Mouse (Mus musculus) lung, embryonic 15.5 days (tissue): ENCODE measurements around the gene Cdh22. TPM values are rescaled to one million over a fixed set of nuclear protein-coding genes. Genes with fewer than 3 reads are reported as not detected.

Source experiments
- ATAC-seq: fragments of 200-750 bp; cut with Nextera tagmentation; 2 replicates; pipeline ENCODE4 v1.8.0; 2017; ENCODE audit warnings: moderate number of reproducible peaks, borderline replicate concordance; ENCODE audit not compliant: low FRiP score, low TSS enrichment; ENCODE audit errors: extremely low read depth
- H3K27ac ChIP-seq: fragments of 300-500 bp; sonication (generic); 2 replicates; pipeline ENCODE4 v1.5.1; 2015; ENCODE audit warnings: moderate library complexity, mild to moderate bottlenecking, inconsistent platforms
- H3K27me3 ChIP-seq: fragments of 300-500 bp; sonication (generic); 2 replicates; pipeline ENCODE4 v1.6.1; 2015; ENCODE audit warnings: inconsistent platforms
- H3K36me3 ChIP-seq: fragments of 300-500 bp; sonication (generic); 2 replicates; pipeline ENCODE4 v1.6.1; 2015; ENCODE audit warnings: inconsistent platforms
- H3K4me1 ChIP-seq: fragments of 300-500 bp; sonication (generic); 2 replicates; pipeline ENCODE4 v1.6.1; 2015; ENCODE audit warnings: inconsistent platforms
- H3K4me2 ChIP-seq: fragments of 300-500 bp; sonication (generic); 2 replicates; pipeline ENCODE4 v1.6.1; 2015; ENCODE audit warnings: inconsistent platforms, mild to moderate bottlenecking, moderate library complexity
- H3K4me3 ChIP-seq: fragments of 300-500 bp; sonication (generic); 2 replicates; pipeline ENCODE4 v1.5.1; 2015; ENCODE audit warnings: mild to moderate bottlenecking, inconsistent platforms
- H3K9ac ChIP-seq: fragments of 300-500 bp; sonication (generic); 2 replicates; pipeline ENCODE4 v1.6.1; 2015; ENCODE audit warnings: inconsistent platforms
- H3K9me3 ChIP-seq: fragments of 300-500 bp; sonication (generic); 2 replicates; pipeline ENCODE4 v1.6.1; 2016; ENCODE audit warnings: inconsistent platforms
- WGBS: fragments of 180-500 bp; shearing (Covaris S2); methylation state at CpG from one replicate; pipeline ENCODE4 v1.1.7; 2015; 5-methylcytosine and 5-hydroxymethylcytosine counted together
- polyA plus RNA-seq: library from polyadenylated mRNA; unstranded; fragments of >200 nt; fragmentation: Nextera tagmentation; extraction: Ambion mirVana; gene quantifications from 2 replicates; pipeline ENCODE4 v1.2.1, GENCODE M21; 2015

Gene Cdh22
- polyA plus RNA-seq, 1 experiment from 2014 or later, result 1.1 TPM

GRCm38 (mm10) chr2:165166664-165167435 lies 67.8 kb downstream of the Cdh22 start:
- WGBS, result 12% methylated on average over 18 of the region's 18 CpGs
- Histone ChIP-seq H3K4me2 (no peak overlapping the region), H3K27me3 (peaks cover 41% of the 10 kb centered on the region), H3K4me1 (no peaks in the 10 kb centered on the region), H3K27ac (no peak overlapping the region), H3K36me3 (no peaks in the 10 kb centered on the region), H3K9me3 (no peaks in the 10 kb centered on the region), H3K9ac (no peak overlapping the region), H3K4me3 (no peak overlapping the region)
- no peak for ATAC-seq

- Histone ChIP-seq H3K4me1 (no peaks in the 10 kb centered on the region), H3K27ac (no peak overlapping the region), H3K4me2 (no peak overlapping the region), H3K27me3 (peaks cover 30% of the 10 kb centered on the region), H3K9me3 (no peaks in the 10 kb centered on the region), H3K4me3 (no peak overlapping the region), H3K9ac (no peak overlapping the region), H3K36me3 (no peaks in the 10 kb centered on the region)
- 6% methylated on average over 5 of the region's 5 CpGs for WGBS
- ATAC-seq, result no peak
Observed at GRCm38 (mm10) chr2:165162221-165162620, 72.4 kb downstream of the Cdh22 start.

GRCm38 (mm10) chr2:165160466-165160865 lies 74.2 kb downstream of the Cdh22 start:
- H3K36me3 ChIP-seq, result no peaks in the 10 kb centered on the region
- H3K9me3 ChIP-seq, result no peaks in the 10 kb centered on the region
- H3K4me2 ChIP-seq, result no peak overlapping the region
- no peak overlapping the region for H3K4me3 ChIP-seq
- H3K4me1 ChIP-seq, result no peaks in the 10 kb centered on the region
- H3K9ac ChIP-seq, result no peak overlapping the region
- 16% methylated on average over 5 of the region's 5 CpGs for WGBS
- no peak overlapping the region for H3K27ac ChIP-seq
- ATAC-seq, result no peak
- H3K27me3 ChIP-seq, result peaks cover 13% of the 10 kb centered on the region

- peaks cover 7% of the 10 kb centered on the region; the same call in 1 of the 2 replicates for H3K27me3 ChIP-seq
- no peak overlapping the region for H3K4me2 ChIP-seq
- H3K36me3 ChIP-seq, result no peaks in the 10 kb centered on the region
- H3K9ac ChIP-seq, result no peak overlapping the region
- ATAC-seq, result no peak
- H3K27ac ChIP-seq, result no peak overlapping the region
- H3K4me3 ChIP-seq, result no peak overlapping the region
- H3K9me3 ChIP-seq, result no peaks in the 10 kb centered on the region
- H3K4me1 ChIP-seq, result no peaks in the 10 kb centered on the region
- WGBS, result 18% methylated on average over 15 of the region's 15 CpGs
Observed at GRCm38 (mm10) chr2:165159055-165159688, 75.5 kb downstream of the Cdh22 start.

GRCm38 (mm10) chr2:165158317-165158716 lies 76.3 kb downstream of the Cdh22 start:
- Histone ChIP-seq H3K4me3 (no peak overlapping the region), H3K9me3 (no peaks in the 10 kb centered on the region), H3K27ac (no peak overlapping the region), H3K4me1 (no peaks in the 10 kb centered on the region), H3K9ac (no peak overlapping the region), H3K4me2 (no peak overlapping the region), H3K27me3 (peaks cover 12% of the 10 kb centered on the region; the same call in 1 of the 2 replicates), H3K36me3 (no peaks in the 10 kb centered on the region)
- WGBS, result 41% methylated on average over 3 of the region's 4 CpGs
- no peak for ATAC-seq

GRCm38 (mm10) chr2:165157900-165158299 lies 76.8 kb downstream of the Cdh22 start:
- Histone ChIP-seq H3K4me3 (no peak overlapping the region), H3K9ac (no peak overlapping the region), H3K36me3 (no peaks in the 10 kb centered on the region), H3K27me3 (peaks cover 12% of the 10 kb centered on the region), H3K9me3 (no peaks in the 10 kb centered on the region), H3K4me2 (no peak overlapping the region), H3K4me1 (no peaks in the 10 kb centered on the region), H3K27ac (no peak overlapping the region)
- no peak for ATAC-seq
- WGBS, result 72% methylated on average over 11 of the region's 11 CpGs

- Histone ChIP-seq H3K4me3 (no peak overlapping the region), H3K9me3 (no peaks in the 10 kb centered on the region), H3K4me1 (no peaks in the 10 kb centered on the region), H3K9ac (no peak overlapping the region), H3K27me3 (peaks cover 14% of the 10 kb centered on the region), H3K27ac (no peak overlapping the region), H3K36me3 (no peaks in the 10 kb centered on the region), H3K4me2 (no peak overlapping the region)
- no peak for ATAC-seq
- 15% methylated on average over 12 of the region's 12 CpGs for WGBS
Observed at GRCm38 (mm10) chr2:165153006-165153405, 81.6 kb downstream of the Cdh22 start.

GRCm38 (mm10) chr2:165149741-165150140 lies 84.9 kb downstream of the Cdh22 start:
- Histone ChIP-seq H3K4me3 (no peak overlapping the region), H3K27me3 (peaks cover 14% of the 10 kb centered on the region), H3K4me1 (no peaks in the 10 kb centered on the region), H3K4me2 (no peak overlapping the region), H3K36me3 (no peaks in the 10 kb centered on the region), H3K9ac (no peak overlapping the region), H3K27ac (no peak overlapping the region), H3K9me3 (no peaks in the 10 kb centered on the region)
- 43% methylated on average over 3 of the region's 3 CpGs for WGBS
- ATAC-seq, result no peak

- no peaks in the 10 kb centered on the region for H3K4me1 ChIP-seq
- 48% methylated on average over 13 of the region's 13 CpGs for WGBS
- no peak overlapping the region for H3K4me3 ChIP-seq
- ATAC-seq, result no peak
- no peaks in the 10 kb centered on the region for H3K36me3 ChIP-seq
- H3K27me3 ChIP-seq, result peaks cover 22% of the 10 kb centered on the region; the same call in 1 of the 2 replicates
- H3K27ac ChIP-seq, result no peak overlapping the region
- no peaks in the 10 kb centered on the region for H3K9me3 ChIP-seq
- no peak overlapping the region for H3K4me2 ChIP-seq
- no peak overlapping the region for H3K9ac ChIP-seq
Observed at GRCm38 (mm10) chr2:165145821-165146220, 88.8 kb downstream of the Cdh22 start.

- no peak for ATAC-seq
Observed at GRCm38 (mm10) chr2:165143487-165143886, 91.2 kb downstream of the Cdh22 start.

GRCm38 (mm10) chr2:165136049-165136448 lies 98.6 kb downstream of the Cdh22 start:
- H3K36me3 ChIP-seq, result no peaks in the 10 kb centered on the region
- no peak overlapping the region; the same call in 1 of the 2 replicates for H3K9ac ChIP-seq
- ATAC-seq, result no peak
- H3K27me3 ChIP-seq, result peaks cover 3% of the 10 kb centered on the region
- H3K4me1 ChIP-seq, result peaks cover 22% of the 10 kb centered on the region
- H3K4me3 ChIP-seq, result no peak overlapping the region
- no peak overlapping the region for H3K27ac ChIP-seq
- 11% methylated on average over 16 of the region's 16 CpGs for WGBS
- no peak overlapping the region for H3K4me2 ChIP-seq
- H3K9me3 ChIP-seq, result no peaks in the 10 kb centered on the region

More at GRCm38 (mm10) chr2:165143487-165143886, 91.2 kb downstream of the Cdh22 start:
- Histone ChIP-seq H3K27me3 (peaks cover 23% of the 10 kb centered on the region; the same call in 1 of the 2 replicates), H3K4me3 (no peak overlapping the region), H3K9ac (no peak overlapping the region), H3K4me2 (no peak overlapping the region), H3K36me3 (no peaks in the 10 kb centered on the region), H3K4me1 (no peaks in the 10 kb centered on the region), H3K9me3 (no peaks in the 10 kb centered on the region), H3K27ac (no peak overlapping the region)
- WGBS, result 58% methylated on average over 14 of the region's 14 CpGs

- H3K27ac ChIP-seq, result peak overlapping the region; percentile 33; the same call in 1 of the 2 replicates
- no peak overlapping the region for H3K9ac ChIP-seq
- H3K9me3 ChIP-seq, result no peaks in the 10 kb centered on the region
- no peak; the same call in 1 of the 2 replicates for ATAC-seq
- no peak overlapping the region for H3K4me3 ChIP-seq
- no peaks in the 10 kb centered on the region for H3K36me3 ChIP-seq
- H3K27me3 ChIP-seq, result no peaks in the 10 kb centered on the region; the same call in none of the 2 replicates
- H3K4me1 ChIP-seq, result peaks cover 22% of the 10 kb centered on the region
- WGBS, result 0% methylated on average over 15 of the region's 15 CpGs
- peak overlapping the region; percentile 40 for H3K4me2 ChIP-seq
Observed at GRCm38 (mm10) chr2:165133566-165133965, 101.1 kb downstream of the Cdh22 start.
